Mouse (Mus musculus) right cerebral cortex, postnatal 36 days (tissue): Measurements from ENCODE around the gene Acvr1.

Experiments
- DNase-seq, 2 experiments: peaks; one replicate each; pipeline ENCODE4 v3.0.0; 2022; ENCODE audit warnings: low spot score in 2 of 2, mixed read lengths in 1 of 2

Gene Acvr1

GRCm38 (mm10) chr2:58479536-58479935 lies 87.4 kb downstream of the Acvr1 start:
- no peak for DNase-seq

DNA sequence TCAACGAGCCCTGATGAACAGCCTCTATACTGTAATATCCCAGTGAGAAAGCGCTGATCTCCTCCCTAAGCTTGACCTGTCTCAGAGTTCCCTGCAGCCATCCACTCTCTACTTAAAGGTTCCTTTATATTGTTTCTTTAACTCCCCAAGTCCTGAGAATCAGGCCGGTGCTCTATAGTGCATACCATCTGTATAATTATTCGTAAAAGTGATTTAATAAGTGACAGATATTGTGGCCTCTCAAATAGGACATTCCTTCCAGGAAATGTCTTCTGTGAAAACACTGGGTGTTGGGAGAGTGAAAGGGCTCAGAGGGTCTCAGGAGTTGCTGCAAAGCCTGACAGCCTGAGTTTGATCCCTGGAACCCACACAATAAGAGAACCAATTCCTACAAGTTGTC lies 88.8 kb downstream of the Acvr1 start:
- DNase-seq, result no peak

- peak; percentile 75 to 79 for DNase-seq
Measured at GRCm38 (mm10) chr2:58476956-58477715, 89.8 kb downstream of the Acvr1 start.

DNA sequence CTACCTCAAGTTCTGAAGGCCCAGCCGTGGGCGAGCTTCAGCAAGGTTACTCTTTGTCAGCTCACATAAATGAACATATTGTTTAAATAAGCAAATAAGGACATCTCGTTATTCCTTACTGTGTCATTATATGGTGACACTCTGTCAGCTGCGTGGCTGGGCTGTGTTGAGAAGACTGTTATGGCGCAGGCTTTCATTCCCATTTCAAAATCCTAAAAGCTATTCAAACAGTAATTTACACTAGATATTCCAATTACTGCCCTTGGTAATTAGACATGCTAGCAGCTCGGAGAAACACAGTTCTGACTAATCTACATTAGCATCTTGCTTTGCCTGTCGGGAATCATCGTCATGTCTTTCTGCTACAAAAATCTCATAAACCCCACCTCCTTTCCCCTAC lies 91.4 kb downstream of the Acvr1 start:
- DNase-seq, result no peak

DNA sequence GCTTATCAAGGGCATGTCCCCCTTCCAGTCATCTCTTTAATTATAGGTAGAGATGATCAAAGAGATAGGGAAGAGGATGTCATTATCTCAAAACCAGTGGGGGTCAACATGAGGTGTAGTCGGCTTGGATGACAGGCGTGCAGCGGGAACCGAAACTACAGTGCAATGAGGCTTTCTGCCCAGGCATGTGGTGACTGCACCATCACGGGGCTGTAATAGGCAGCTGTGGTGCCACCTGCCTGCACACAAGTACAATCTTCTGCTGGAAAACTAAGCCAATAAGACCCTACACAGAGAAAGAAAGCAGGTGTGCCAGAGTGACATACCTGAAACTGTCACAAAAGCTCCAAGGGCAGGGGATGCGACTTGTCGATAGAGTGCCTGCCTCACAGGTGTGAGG lies 96.7 kb downstream of the Acvr1 start:
- DNase-seq, result no peak

GRCm38 (mm10) chr2:58469816-58470215 lies 97.1 kb downstream of the Acvr1 start, which contains the start of gene Gm17409:
Gene Gm17409, plus strand, starts transcription at chr2:58470116.
- DNase-seq, result no peak

DNA sequence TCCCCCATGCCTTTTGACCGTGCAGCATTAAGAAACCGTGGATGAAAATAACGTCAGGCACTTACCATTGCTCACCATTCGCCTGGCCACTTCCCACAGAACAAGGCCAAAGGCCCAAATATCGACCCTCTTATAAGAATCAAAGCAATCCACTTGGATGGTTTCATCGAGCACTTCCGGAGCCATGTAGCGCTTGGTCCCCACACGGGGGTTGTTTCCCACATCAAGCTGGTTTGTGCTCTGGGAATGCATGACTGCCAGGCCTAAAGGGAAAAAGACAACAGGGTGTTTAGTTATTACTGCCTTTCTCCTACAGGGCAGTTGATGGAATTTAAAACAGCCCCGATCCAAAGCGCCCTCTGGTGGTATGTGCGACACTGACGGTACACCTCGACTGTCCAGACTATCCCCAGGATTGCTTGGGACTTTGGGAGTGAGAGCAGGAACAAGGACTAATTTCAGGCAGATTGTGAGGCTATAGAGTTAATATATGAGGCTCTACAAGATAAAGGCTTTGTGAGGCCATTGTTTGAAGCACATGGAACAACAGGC lies 108.1 kb downstream of the Acvr1 start:
- no peak for DNase-seq

- DNase-seq, result no peak
Measured at GRCm38 (mm10) chr2:58457488-58457865, 109.5 kb downstream of the Acvr1 start.

- no peak for DNase-seq
Measured at GRCm38 (mm10) chr2:58456843-58457487, 110.0 kb downstream of the Acvr1 start.

GRCm38 (mm10) chr2:58454095-58454865 lies 112.7 kb downstream of the Acvr1 start:
- DNase-seq, result no peak

DNA sequence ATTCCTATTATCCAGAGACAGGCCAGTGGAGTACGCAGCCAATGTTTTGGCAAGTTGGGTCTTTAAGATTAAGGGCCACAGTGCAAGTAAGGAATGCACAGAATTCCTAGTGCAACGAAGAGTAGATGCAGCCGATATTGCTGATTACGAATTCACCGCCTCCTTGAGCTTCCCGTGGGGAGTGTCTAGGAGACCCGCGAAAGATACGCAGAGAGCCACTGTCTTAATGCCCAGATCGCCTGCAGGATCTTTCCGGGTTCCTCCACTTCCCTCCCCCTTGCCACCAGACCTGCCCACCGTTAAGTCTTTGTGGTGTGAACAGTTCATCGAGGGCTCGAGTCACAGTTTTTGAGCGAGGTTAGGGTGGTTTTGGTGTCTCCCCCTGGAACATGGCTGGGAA lies 120.0 kb downstream of the Acvr1 start:
- DNase-seq, result no peak

DNA sequence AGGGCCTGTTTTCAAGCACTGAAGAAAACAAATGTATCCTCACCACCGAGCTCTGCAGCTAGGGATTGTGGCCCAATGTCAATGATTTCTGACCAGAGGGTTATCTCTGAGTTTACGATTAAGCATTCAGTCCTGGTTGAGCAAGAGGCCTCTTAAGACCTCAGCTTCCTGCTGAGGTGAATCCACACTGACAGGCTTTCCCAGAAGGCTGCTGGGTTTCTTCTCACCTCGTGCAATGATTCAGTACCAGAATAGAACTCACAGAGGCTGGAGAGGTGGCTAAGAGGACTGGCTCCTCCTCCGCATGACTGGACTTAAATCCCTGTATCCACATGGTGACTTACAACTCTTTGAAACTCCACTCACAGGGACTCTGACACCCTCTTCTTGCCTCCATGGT lies 123.8 kb downstream of the Acvr1 start:
- no peak for DNase-seq

GRCm38 (mm10) chr2:58436911-58437310 lies 130.0 kb downstream of the Acvr1 start:
- DNase-seq, result no peak

- DNase-seq, result no peak
Measured at GRCm38 (mm10) chr2:58435507-58435906, 131.4 kb downstream of the Acvr1 start.

DNA sequence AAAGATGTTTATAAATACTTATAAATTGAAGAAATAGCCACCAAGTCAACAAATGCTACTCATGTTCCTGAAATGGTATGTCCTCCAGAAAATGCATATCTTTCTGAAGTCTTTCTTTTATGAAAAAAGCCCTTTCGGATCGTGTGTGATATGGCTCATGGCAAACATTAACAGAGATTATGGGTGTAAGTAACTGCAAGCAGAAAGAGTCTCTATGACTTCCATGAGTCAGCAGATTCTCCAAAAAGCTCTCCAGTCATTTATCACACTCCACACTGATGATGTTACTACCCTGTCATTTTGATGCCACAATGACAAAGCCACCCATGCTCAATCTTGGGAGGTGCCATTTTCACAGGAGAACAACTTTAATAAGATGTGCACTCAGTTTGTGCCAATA lies 132.5 kb downstream of the Acvr1 start:
- no peak for DNase-seq

DNA sequence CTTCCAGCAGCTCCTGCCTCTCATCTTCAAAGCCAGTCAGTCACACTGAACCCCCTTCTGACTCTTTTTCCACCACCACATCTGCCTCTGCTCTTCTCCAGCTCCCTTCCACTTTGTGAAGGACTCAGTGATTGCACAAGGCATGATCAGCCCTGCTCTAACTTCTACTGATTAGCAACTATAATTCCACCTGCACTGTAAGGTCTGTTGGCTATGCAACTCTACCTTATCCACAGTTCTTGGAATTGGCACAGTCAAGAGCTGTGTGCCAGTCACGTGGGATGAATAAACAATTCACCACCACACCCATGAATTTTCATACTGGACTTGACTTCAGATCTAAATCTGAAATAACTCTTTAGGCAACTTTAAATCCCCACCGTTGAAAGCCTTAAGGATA lies 133.6 kb downstream of the Acvr1 start:
- DNase-seq, result no peak

DNA sequence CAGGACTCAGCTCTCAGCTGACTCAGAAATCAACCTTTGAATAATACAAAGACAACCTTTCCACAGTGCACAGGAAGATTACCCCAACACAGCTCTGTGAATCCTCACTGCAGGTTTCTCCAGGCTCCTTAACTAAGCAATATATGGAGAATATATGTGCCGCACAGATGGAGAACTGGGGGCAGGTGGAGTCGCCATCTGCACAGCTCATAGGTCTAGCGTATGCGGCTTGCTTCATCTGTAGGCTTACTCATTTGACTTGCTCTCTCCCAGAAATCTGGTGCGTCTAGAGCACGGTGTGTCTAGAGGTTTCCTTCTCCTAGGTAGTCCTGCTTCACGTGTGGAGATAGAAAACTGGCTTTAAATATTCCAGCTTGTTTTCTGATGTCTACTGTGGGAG lies 134.7 kb downstream of the Acvr1 start:
- DNase-seq, result peak; percentile 82 to 83

- no peak for DNase-seq
Measured at GRCm38 (mm10) chr2:58425436-58426004, 141.4 kb downstream of the Acvr1 start.

GRCm38 (mm10) chr2:58423319-58423718 lies 143.6 kb downstream of the Acvr1 start:
- no peak for DNase-seq

DNA sequence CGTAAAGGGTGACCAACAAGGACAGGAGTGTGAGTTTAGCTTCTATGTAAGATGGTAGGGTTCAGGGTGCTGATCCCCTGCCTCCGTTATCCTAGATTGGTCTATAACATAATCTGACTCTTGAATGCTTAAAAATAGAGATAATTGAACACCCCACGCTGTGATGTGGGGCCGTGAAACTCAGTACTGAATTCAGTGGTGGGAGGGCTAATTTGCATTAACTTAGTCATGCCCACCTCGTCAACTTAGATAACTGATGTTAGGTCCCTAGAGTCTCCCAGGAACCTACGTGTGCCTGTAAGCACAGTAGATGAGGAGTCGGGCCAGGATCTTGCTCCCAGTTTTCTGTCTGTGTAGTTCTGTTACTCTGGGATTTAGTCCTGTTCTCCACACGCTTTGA lies 147.4 kb downstream of the Acvr1 start:
- DNase-seq, result no peak

- no peak for DNase-seq
Measured at GRCm38 (mm10) chr2:58418109-58418508, 148.8 kb downstream of the Acvr1 start.

- no peak for DNase-seq
Measured at GRCm38 (mm10) chr2:58417684-58418083, 149.3 kb downstream of the Acvr1 start.
